Mouse (Mus musculus) neutrophil, adult 5-6 weeks (primary cell): ENCODE data around the gene Cyp2c23. TPM values are rescaled to one million over a fixed set of nuclear protein-coding genes. Genes with fewer than 3 reads are reported as not detected.

Experiments
- ATAC-seq: fragments of 151-379, 151-347 bp; 2 replicates; pipeline ENCODE4 v1.8.0; 2017; ENCODE audit warnings: mild to moderate bottlenecking, moderate TSS enrichment; ENCODE audit not compliant: insufficient number of reproducible peaks, poor library complexity, low FRiP score, severe bottlenecking; ENCODE audit errors: extremely low read depth
- total RNA-seq: library from RNA; stranded (forward); fragments of 200-1000 nt; gene quantifications from 2 replicates; pipeline ENCODE4 v1.2.3, GENCODE M21; 2017

The Cyp2c23 gene
- total RNA-seq, result not detected in 2 replicates

- ATAC-seq, result no peak
These were observed at the start of gene Cyp2c23 for GRCm38 (mm10) chr19:44028972-44029371. Gene Cyp2c23 (minus strand): TSS chr19:44029208.

DNA sequence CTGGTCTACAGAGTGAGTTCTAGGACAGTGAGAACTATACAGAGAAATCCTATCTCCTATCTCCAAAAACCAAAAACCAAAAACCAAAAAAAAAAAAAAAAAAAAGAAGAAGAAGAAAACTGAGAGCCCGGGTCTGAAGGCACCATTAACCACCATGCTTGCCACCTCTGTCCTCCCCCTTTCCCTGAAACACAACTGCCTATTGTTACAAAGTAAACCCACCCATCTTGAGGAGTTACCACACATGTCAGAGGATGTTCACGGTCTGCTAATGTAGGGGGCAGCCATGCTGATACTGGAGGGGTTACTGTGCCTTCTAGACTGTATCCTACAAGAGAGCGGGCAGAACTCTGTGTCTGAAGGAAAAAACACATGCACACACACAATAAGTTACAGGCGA lies 48.0 kb upstream of the Cyp2c23 start:
- no peak for ATAC-seq

DNA sequence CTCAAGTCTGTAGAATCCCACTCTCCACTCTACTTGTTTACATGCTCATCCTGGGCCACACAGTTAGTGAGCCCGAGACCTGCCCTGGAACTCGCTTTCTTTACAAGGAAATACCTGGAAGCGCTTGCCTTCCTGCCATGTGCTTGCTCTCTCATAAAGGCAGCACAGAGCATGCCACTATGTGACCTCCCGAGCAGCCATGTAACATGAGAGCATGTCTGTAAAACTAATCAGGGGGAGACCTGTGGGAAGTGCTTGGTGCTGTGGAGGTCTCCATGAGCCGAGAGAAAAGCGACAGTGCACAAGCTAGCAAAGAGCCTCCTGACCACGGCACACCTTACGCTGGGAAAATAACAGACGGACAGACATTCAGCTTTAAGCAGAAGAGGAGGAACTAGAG lies 47.4 kb upstream of the Cyp2c23 start:
- ATAC-seq, result no peak

DNA sequence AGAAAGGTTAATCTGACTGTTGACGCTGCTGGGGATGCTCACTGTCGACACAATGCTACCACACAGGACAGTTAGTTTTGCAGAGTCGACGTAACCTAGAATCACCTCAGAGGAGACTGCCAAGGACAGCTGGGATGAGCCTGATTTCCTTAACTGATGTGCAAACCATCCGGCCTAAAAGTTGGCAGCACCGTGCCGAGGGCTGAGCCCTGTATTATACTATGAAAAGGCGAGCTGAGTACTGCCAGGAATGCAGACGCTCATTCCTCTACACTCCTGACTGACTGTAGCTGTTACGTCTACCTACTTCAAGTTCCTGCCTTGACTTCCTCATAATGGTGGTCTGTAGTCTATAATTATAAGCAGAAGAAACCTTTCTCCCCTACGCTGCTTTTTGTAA lies 46.0 kb upstream of the Cyp2c23 start:
- ATAC-seq, result no peak

GRCm38 (mm10) chr19:44071166-44071565 lies 42.2 kb upstream of the Cyp2c23 start:
- no peak for ATAC-seq

DNA sequence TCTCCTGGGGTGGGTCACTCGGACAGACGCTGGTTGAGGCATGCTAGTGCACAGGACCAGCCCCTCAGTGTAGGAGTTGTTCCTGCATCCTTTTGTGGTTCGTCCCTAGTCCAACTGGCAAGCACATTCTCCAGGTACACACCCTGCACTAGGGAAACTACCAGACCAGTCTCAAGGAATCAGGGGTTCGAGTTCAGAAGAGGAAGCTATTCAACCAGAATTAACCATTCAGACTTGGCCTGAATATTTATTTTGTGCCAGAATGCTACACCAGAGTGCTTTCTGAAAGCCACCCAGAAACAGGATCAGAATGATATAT lies 40.9 kb upstream of the Cyp2c23 start:
- no peak for ATAC-seq

DNA sequence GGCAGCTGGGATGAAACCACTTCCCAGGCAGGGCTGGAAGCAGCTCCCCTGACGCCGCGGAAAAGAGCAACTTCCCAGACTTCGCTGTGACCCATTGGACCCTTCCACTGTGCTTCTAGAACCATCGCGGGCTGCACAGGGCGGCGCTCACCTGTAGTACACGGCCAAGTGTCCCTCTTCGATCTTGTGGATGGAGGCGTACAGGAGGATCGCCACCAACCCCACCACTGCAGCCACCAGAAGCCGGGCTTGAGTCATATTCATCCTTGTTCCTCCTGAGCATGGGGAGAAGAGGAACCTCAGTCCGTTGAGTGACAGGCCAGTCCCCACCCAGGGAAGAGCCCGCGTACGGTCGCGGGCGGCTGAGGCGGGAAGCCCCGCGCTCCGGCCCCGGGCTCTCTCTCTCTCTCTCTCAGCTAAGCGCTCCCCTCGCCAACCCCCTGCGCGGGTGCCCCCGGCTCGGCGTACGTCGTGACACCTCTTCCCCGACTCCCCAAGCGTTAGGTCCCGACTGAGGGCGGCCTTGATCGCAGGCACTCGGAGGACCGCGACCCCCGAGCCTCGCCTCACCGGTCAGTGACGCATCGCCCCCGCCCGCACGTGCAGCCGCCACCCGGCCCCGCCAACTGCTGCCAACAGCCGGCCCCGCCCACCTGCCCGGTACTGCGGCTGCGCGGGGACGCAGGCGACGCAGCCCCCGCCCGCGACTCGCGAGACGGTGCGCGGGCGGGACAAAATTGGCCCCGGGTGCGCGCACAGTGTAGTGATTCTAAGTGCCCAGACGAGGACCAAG lies 40.3 kb upstream of the Cyp2c23 start, which contains the start of gene Erlin1:
Gene Erlin1 (minus strand): TSS at position 665 of the 793 bp plus-strand sequence.
- peak; percentile 84 for ATAC-seq

DNA sequence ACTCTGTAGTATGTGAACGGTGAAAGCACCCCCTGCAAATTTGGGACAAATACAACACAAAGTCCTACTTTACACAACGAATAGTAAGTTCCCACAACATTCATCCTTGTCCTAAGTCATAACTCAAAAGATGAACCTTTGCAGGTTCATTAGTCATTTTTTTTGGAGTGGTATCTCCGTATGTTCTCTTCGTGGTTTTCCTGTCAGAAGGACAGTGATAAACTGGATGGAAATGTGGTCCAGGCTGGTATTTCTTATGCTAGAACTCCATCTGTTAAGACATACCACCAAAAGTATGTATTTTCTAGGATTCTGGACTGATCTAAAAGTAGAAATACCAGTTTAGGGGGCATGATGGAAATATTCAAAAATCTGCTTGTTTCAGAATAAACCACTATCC lies 39.2 kb upstream of the Cyp2c23 start:
- ATAC-seq, result no peak

GRCm38 (mm10) chr19:44067323-44068049 lies 38.5 kb upstream of the Cyp2c23 start:
- peak; percentile 40; the same call in 1 of the 2 replicates for ATAC-seq

- no peak for ATAC-seq
These were observed 35.7 kb upstream of the Cyp2c23 start for GRCm38 (mm10) chr19:44064734-44065133.

- no peak for ATAC-seq
These were observed 34.8 kb upstream of the Cyp2c23 start for GRCm38 (mm10) chr19:44063773-44064172.

- ATAC-seq, result no peak
These were observed 31.2 kb upstream of the Cyp2c23 start for GRCm38 (mm10) chr19:44060226-44060625.

- no peak for ATAC-seq
These were observed 26.3 kb upstream of the Cyp2c23 start for GRCm38 (mm10) chr19:44055173-44055826.

GRCm38 (mm10) chr19:44050388-44050787 lies 21.4 kb upstream of the Cyp2c23 start:
- ATAC-seq, result no peak

- no peak for ATAC-seq
These were observed 20.3 kb upstream of the Cyp2c23 start for GRCm38 (mm10) chr19:44049282-44049681.

DNA sequence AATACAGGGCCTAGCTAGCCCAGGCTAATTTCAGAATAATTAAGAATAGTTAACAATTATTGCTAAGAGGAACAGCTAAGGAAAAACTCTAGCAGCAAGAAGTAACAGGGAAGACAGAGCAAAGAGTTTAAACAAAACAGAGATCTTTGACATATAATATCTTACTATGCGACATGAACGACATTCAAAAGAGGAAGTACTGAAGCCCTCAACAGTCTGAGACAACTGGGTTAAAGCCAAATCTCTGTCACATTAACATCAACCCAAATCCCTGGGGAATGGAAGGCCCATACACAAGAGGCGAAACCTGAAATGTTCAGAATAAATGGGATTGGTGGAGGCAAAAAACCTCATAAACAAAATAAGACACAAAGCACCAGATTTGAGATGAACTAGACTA lies 16.8 kb upstream of the Cyp2c23 start:
- no peak for ATAC-seq

GRCm38 (mm10) chr19:44042121-44042520 lies 13.1 kb upstream of the Cyp2c23 start:
- ATAC-seq, result no peak

DNA sequence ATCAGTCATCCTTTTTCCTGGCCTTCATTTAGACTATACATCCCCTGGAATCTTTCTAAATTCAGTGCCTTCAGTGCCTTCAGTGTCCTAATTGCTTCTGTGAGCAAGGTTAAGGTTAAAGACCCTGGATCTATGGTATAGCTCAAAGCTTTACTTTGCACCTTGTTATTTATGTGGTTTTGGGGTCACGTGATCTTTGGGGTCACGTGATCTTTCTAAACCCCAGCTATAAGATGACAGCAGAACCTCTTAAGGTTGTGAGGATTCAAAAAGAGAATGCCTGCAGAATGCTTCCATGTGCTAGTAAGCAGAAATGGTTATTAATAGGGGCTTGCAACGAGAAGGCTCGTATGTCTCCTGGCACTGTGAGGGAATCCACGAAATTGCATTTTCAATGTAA lies 4.4 kb upstream of the Cyp2c23 start:
- no peak for ATAC-seq

GRCm38 (mm10) chr19:44032046-44032744 lies 3.2 kb upstream of the Cyp2c23 start:
- ATAC-seq, result no peak
